Mouse (Mus musculus): ENCODE data around the gene Cyp1a2. TPM values are rescaled to one million over a fixed set of nuclear protein-coding genes. Genes with fewer than 3 reads are reported as not detected.

Gene Cyp1a2
- polyA plus RNA-seq, 2 experiments: not detected

DNA sequence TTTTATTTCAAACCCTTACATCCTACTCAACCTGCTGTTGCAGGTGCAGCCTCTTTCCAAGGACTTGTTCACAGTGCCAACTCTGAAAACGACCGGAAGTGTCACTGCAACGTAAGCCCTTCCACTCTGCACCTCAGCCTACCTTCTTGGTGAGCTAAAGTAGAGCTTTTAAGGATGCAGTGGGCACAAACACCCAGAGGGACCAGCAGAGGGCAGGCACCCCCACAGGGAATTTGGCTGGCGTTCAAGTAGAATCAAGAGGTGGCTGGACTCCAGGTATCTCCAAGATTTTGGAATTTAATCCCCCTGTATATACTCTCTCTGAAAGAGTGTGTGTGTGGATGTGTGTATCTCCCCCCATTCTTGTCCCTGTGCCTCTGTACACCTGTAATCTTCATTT, 25.7 kb downstream of the Cyp1a2 start:
- H3K4me1 ChIP-seq (ENCODE audit: control insufficient read depth, insufficient read depth, low read length): peaks cover 2% of the 10 kb centered on the region; the same call in 1 of the 2 replicates
- 60% methylated on average over 4 of the region's 4 CpGs for WGBS
- H3K27me3 ChIP-seq (ENCODE audit: control insufficient read depth, insufficient read depth, low read length): no peaks in the 10 kb centered on the region
- no peak for TF ChIP-seq POLR2A (IDR thresholded peaks at IDR 0.05; ENCODE audit: borderline replicate concordance, extremely low read depth, insufficient read depth, insufficient read length)
- H3K36me3 ChIP-seq (ENCODE audit: control insufficient read depth, insufficient read depth, low read length): no peaks in the 10 kb centered on the region
- no peak overlapping the region for H3K27ac ChIP-seq (replicated peaks; ENCODE audit: low read depth, low read length)
- H3K4me2 ChIP-seq (replicated peaks; ENCODE audit: low read depth, low read length, severe bottlenecking): no peak overlapping the region
- no peaks in the 10 kb centered on the region for H3K9me3 ChIP-seq (ENCODE audit: control insufficient read depth, low read length)
- ATAC-seq (ENCODE audit: low FRiP score, low read depth) (no peak), DNase-seq (ENCODE audit: low spot score) (no peak)
- no peak overlapping the region for H3K4me3 ChIP-seq (replicated peaks; ENCODE audit: low read length)
- H3K9ac ChIP-seq (ENCODE audit: low read depth, low read length, severe bottlenecking): no peak overlapping the region

DNA sequence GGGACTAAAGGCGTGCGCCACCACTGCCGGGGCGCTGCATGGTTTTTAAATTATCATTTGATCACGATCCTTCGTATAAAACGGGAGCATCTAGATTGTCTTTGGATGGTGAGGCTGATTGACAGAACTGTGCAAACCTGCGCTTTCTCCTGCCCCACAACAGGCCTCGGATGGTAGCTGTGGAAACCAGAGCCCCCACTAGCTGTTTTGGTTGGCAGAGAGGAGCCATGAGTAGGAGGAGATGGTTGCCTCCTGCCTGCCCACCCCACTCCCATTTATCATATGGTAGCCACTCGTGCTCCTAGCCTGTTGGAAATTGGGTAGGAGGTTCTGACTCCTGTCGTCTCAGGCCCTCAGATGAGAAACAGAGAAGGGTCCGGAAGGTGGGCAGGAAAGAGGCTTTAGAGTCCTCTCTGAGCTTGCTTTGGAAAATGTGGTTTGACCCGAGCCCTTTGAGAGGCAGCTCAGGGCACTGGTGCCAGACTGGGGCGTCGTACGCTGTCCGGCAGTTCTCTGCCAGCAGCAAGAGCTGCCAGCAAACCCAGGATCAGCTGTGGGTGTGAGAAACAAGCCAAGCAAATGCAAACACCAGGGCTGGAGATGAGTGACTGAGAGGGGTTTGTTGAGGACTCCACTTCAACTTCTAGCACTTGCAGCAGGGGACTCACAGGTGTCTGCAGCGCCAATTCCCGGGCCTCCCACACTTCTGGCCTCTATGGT, 26.7 kb downstream of the Cyp1a2 start:
- no peak overlapping the region for H3K4me3 ChIP-seq (replicated peaks; ENCODE audit: low read length)
- H3K27me3 ChIP-seq (ENCODE audit: control insufficient read depth, insufficient read depth, low read length): no peaks in the 10 kb centered on the region
- no peak overlapping the region for H3K27ac ChIP-seq (replicated peaks; ENCODE audit: low read depth, low read length)
- DNase-seq (ENCODE audit: low spot score) (no peak), ATAC-seq (ENCODE audit: low FRiP score, low read depth) (no peak)
- WGBS: 78% methylated on average over 19 of the region's 19 CpGs
- H3K4me2 ChIP-seq (replicated peaks; ENCODE audit: low read depth, low read length, severe bottlenecking): no peak overlapping the region
- H3K9me3 ChIP-seq (ENCODE audit: control insufficient read depth, low read length): no peaks in the 10 kb centered on the region
- no peak for TF ChIP-seq POLR2A (IDR thresholded peaks at IDR 0.05; ENCODE audit: borderline replicate concordance, extremely low read depth, insufficient read depth, insufficient read length)
- no peaks in the 10 kb centered on the region for H3K36me3 ChIP-seq (ENCODE audit: control insufficient read depth, insufficient read depth, low read length)
- no peak overlapping the region for H3K9ac ChIP-seq (ENCODE audit: low read depth, low read length, severe bottlenecking)
- H3K4me1 ChIP-seq (ENCODE audit: control insufficient read depth, insufficient read depth, low read length): peaks cover 2% of the 10 kb centered on the region; the same call in 1 of the 2 replicates

DNA sequence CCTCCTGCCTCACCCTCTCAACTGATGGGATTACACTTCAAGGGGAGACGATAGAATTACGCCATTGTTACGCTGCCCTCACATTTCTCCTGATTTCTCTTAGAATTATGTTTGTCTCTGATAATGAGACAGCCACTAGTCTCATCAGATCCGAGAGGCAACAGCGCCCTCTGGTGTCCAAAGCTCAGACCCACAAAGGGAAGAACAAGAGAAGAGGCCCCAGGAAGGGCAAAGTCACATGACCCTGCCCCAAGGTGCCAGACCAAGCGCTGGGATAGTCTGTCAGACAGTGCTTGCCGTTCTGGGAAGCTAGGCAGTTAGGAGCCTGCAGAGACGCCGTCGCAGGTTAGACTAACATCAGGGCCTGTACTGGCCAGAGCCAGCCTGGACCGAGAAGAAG, 27.8 kb downstream of the Cyp1a2 start:
- Histone ChIP-seq H3K4me3 (replicated peaks; ENCODE audit: low read length) (no peak overlapping the region; the same call in 1 of the 2 replicates), H3K9me3 (ENCODE audit: control insufficient read depth, low read length) (no peaks in the 10 kb centered on the region), H3K4me1 (ENCODE audit: control insufficient read depth, insufficient read depth, low read length) (peaks cover 10% of the 10 kb centered on the region; the same call in 1 of the 2 replicates), H3K27ac (replicated peaks; ENCODE audit: low read depth, low read length) (no peak overlapping the region), H3K4me2 (replicated peaks; ENCODE audit: low read depth, low read length, severe bottlenecking) (peak overlapping the region; percentile 45), H3K9ac (ENCODE audit: low read depth, low read length, severe bottlenecking) (peak overlapping the region; percentile 43; the same call in 1 of the 2 replicates), H3K27me3 (ENCODE audit: control insufficient read depth, insufficient read depth, low read length) (no peaks in the 10 kb centered on the region), H3K36me3 (ENCODE audit: control insufficient read depth, insufficient read depth, low read length) (no peaks in the 10 kb centered on the region)
- peak; percentile 89 for ATAC-seq (ENCODE audit: low FRiP score, low read depth)
- WGBS: 2% methylated on average over 11 of the region's 11 CpGs
- DNase-seq (ENCODE audit: low spot score): peak; percentile 88
- no peak for TF ChIP-seq POLR2A (IDR thresholded peaks at IDR 0.05; ENCODE audit: borderline replicate concordance, extremely low read depth, insufficient read depth, insufficient read length)

DNA sequence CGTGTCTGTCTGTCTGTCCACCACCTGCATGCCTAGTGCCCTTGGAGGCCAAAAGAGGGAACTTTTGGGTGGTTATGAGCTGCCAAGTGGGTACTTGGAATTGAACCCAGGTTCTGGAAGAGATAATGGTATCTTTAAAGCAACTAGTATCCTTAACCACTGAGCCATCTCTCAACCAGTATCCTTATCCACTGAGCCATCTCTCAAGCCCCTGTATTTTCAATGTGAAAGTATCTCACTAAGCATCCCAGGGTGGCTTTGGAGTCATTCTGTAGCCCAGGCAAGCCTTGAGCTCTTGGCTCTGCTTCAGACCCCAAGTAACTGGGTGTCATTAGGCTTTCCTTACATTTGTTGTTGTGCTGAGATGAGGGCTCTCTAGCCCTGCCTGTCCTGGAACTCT, 28.5 kb downstream of the Cyp1a2 start:
- no peaks in the 10 kb centered on the region for H3K27me3 ChIP-seq (ENCODE audit: control insufficient read depth, insufficient read depth, low read length)
- no peak for TF ChIP-seq POLR2A (IDR thresholded peaks at IDR 0.05; ENCODE audit: borderline replicate concordance, extremely low read depth, insufficient read depth, insufficient read length)
- no peak for DNase-seq (ENCODE audit: low spot score)
- WGBS: 84% methylated on average over 1 of the region's 1 CpGs
- peaks cover 15% of the 10 kb centered on the region; the same call in 1 of the 2 replicates for H3K4me1 ChIP-seq (ENCODE audit: control insufficient read depth, insufficient read depth, low read length)
- no peaks in the 10 kb centered on the region for H3K9me3 ChIP-seq (ENCODE audit: control insufficient read depth, low read length)
- no peak overlapping the region for H3K9ac ChIP-seq (ENCODE audit: low read depth, low read length, severe bottlenecking)
- H3K4me2 ChIP-seq (replicated peaks; ENCODE audit: low read depth, low read length, severe bottlenecking): no peak overlapping the region
- H3K4me3 ChIP-seq (replicated peaks; ENCODE audit: low read length): no peak overlapping the region
- ATAC-seq (ENCODE audit: low FRiP score, low read depth): no peak
- H3K27ac ChIP-seq (replicated peaks; ENCODE audit: low read depth, low read length): no peak overlapping the region
- H3K36me3 ChIP-seq (ENCODE audit: control insufficient read depth, insufficient read depth, low read length): no peaks in the 10 kb centered on the region

DNA sequence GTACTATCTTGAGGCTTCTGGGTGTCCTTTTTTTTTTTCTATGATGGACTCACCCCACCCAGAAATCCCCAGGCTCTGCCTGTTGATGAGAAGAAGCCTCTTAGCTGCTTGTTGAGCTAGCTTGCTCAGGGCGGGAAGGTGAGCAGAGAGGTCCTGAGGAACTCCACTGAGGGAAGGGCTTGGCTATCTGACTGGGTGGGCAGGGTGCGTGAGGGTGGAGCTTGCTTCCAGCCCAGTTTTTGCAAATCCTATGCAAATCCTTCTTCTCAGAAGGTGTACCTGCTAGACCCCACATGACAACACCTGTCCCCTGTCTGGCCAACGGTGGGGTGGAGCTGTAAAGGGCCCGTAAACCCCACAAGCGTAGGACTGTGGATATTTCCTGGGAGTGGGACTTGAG, 30.2 kb downstream of the Cyp1a2 start, which contains the start of gene Csk:
Gene Csk, minus strand, starts transcription at position 349 of the 400 bp plus-strand sequence.
- no peaks in the 10 kb centered on the region for H3K9me3 ChIP-seq (ENCODE audit: control insufficient read depth, low read length)
- no peak for DNase-seq (ENCODE audit: low spot score)
- WGBS: 48% methylated on average over 5 of the region's 5 CpGs

More for the DNA sequence above, 30.2 kb downstream of the Cyp1a2 start, which contains the start of gene Csk:
- H3K4me3 ChIP-seq (replicated peaks; ENCODE audit: low read length): no peak within 1 kb of the TSS
- H3K27ac ChIP-seq (replicated peaks; ENCODE audit: low read depth, low read length): no peak within 1 kb of the TSS
- no peak within 1 kb of the TSS for H3K9ac ChIP-seq (ENCODE audit: low read depth, low read length, severe bottlenecking)
- H3K4me2 ChIP-seq (replicated peaks; ENCODE audit: low read depth, low read length, severe bottlenecking): no peak within 1 kb of the TSS
- H3K36me3 ChIP-seq (ENCODE audit: control insufficient read depth, insufficient read depth, low read length): no peaks in the 10 kb centered on the region
- ATAC-seq (ENCODE audit: low FRiP score, low read depth): no peak
- no peaks in the 10 kb centered on the region for H3K27me3 ChIP-seq (ENCODE audit: control insufficient read depth, insufficient read depth, low read length)
- peaks cover 15% of the 10 kb centered on the region; the same call in 1 of the 2 replicates for H3K4me1 ChIP-seq (ENCODE audit: control insufficient read depth, insufficient read depth, low read length)
- no peak for TF ChIP-seq POLR2A (IDR thresholded peaks at IDR 0.05; ENCODE audit: borderline replicate concordance, extremely low read depth, insufficient read depth, insufficient read length)

Data from limb, embryonic 14.5 days (tissue).